In the genomic region with DNA sequence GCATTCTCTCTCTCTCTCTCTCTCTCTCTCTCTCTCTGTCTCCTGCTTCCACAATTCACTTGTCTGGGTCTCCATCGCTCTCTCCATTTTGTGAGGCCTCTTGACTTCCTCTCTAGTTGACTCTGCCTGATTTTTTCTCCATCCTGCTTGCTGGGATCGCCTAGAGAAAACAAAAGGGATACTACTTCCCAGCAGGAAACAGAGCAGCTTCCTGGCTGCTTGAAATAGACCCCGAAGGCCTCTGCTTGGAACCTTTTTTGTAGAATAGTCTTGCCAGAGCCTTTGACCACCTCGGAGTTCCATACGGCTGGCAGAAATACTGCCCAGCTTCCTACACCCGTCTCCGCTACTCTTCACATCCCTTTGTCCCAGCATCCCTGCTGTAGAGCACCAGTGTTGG, we compare ENCODE assay signal across 11 mouse cellular contexts.
A peak's percentile ranks its signal among the peaks of the same experiment; 100 is the strongest.
DNase-seq lines count a peak whose midpoint lies in the region; ATAC-seq and TF ChIP-seq lines count a peak whose summit lies in the region.
"Had no signal": no experiment of that assay in that cellular context is flagged by ENCODE, and none has a peak within 500 bp of the region (broad histone marks: within the 10 kb centered on the region; RNA-seq: fewer than 3 reads in every experiment).

No protein-coding gene starts in this region.

- H3K9me3 ChIP-seq in limb, embryonic 13.5 days: peaks cover 5% of the 10 kb centered on the region; the same call in 1 of the 2 replicates

- no peak for ATAC-seq in limb, embryonic 13.5 days (ENCODE audit: low FRiP score, low read depth)

- peaks cover 14% of the 10 kb centered on the region; the same call in 1 of the 2 replicates for H3K4me1 ChIP-seq in spleen, adult 2 months (ENCODE audit: control insufficient read depth, insufficient read depth, insufficient read length)
- peaks cover 67% of the 10 kb centered on the region for H3K4me1 ChIP-seq in limb, embryonic 13.5 days

- H3K4me3 ChIP-seq in spleen, adult 2 months (ENCODE audit: extremely low read depth, insufficient read depth, insufficient read length): no peak overlapping the region
- no peak overlapping the region for H3K4me3 ChIP-seq in limb, embryonic 13.5 days

- 0 out of 2 replicates have a peak overlapping the region, but pooled peaks have one; percentile 20 for H3K27ac ChIP-seq in spleen, adult 2 months (ENCODE audit: insufficient read depth, low read length)
- peak overlapping the region; percentile 40; the same call in 1 of the 2 replicates for H3K27ac ChIP-seq in limb, embryonic 13.5 days

- TF ChIP-seq CTCF in spleen, adult 2 months (IDR thresholded peaks at IDR 0.05; ENCODE audit: extremely low read depth, insufficient read depth, insufficient read length, insufficient replicate concordance): no peak

- no peak overlapping the region for H3K4me2 ChIP-seq in limb, embryonic 13.5 days (replicated peaks)

- H3K9ac ChIP-seq in limb, embryonic 13.5 days: no peak overlapping the region

- H3K36me3 ChIP-seq in spleen, adult 2 months (ENCODE audit: control insufficient read depth, insufficient read depth, low read length): no peaks in the 10 kb centered on the region
- no peaks in the 10 kb centered on the region for H3K36me3 ChIP-seq in limb, embryonic 13.5 days

- DNase-seq in kidney, adult 9 months: peak; percentile 41
- no peak for DNase-seq in kidney, postnatal 4 days
- DNase-seq in spleen, adult 2 months (ENCODE audit: low read depth in 1 of 2, low spot score in 2 of 2): no peak
- no peak for DNase-seq in spleen, adult 18-20 months
- DNase-seq in cerebellum, adult 9-10 months: no peak
- DNase-seq in frontal cortex, postnatal 10 days (ENCODE audit: low spot score in 2 of 2): no peak
- DNase-seq in ovary, postnatal 36 days (ENCODE audit: low spot score): no peak
- DNase-seq: cerebellum, postnatal 14 days; right cerebral cortex, postnatal 25 days; thymus, postnatal 14 days had no signal

- H3K27me3 ChIP-seq in spleen, adult 2 months (ENCODE audit: control insufficient read depth, insufficient read depth, low read length): no peaks in the 10 kb centered on the region
- H3K27me3 ChIP-seq in limb, embryonic 13.5 days: no peaks in the 10 kb centered on the region

- 81% methylated on average over 7 of the region's 7 CpGs for WGBS in spleen, adult 2 months
- WGBS in limb, embryonic 13.5 days: 65% methylated on average over 7 of the region's 7 CpGs

- TF ChIP-seq POLR2A in spleen, adult 2 months (IDR thresholded peaks at IDR 0.05; ENCODE audit: low read depth, low read length): no peak
